Mouse (Mus musculus) E14TG2a.4 (cell line): Measurements from ENCODE around the gene Ttc3.

Source experiments
- H3K27me3 ChIP-seq: 2 replicates; pipeline ENCODE4 v1.6.1; 2014; ENCODE audit warnings: low read length, control low read depth; ENCODE audit not compliant: insufficient read depth
- H3K36me3 ChIP-seq: 2 replicates; pipeline ENCODE4 v1.6.1; 2014; ENCODE audit warnings: low read length, control low read depth; ENCODE audit not compliant: insufficient read depth
- H3K4me1 ChIP-seq: replicated peaks from 2 replicates; pipeline ENCODE4 v1.6.1; 2014; ENCODE audit warnings: low read depth, low read length, control low read depth
- H3K4me3 ChIP-seq: replicated peaks from 2 replicates; pipeline ENCODE4 v1.5.1; 2014; ENCODE audit warnings: mild to moderate bottlenecking, low read length
- H3K9me3 ChIP-seq: 2 replicates; pipeline ENCODE4 v1.6.1; 2014; ENCODE audit warnings: low read length, control low read depth
- CTCF ChIP-seq: conservative IDR thresholded peaks from 2 replicates; pipeline ENCODE4 v1.5.1; 2014; ENCODE audit warnings: low read length
- NANOG ChIP-seq: IDR thresholded peaks from 2 replicates; pipeline ENCODE4 v1.6.1; 2014; ENCODE audit warnings: borderline replicate concordance, low read length, mixed read lengths
- POU5F1 ChIP-seq: IDR thresholded peaks from 2 replicates; pipeline ENCODE4 v1.6.1; 2014; ENCODE audit warnings: low read length, borderline replicate concordance

Ttc3 gene

GRCm38 (mm10) chr16:94354450-94354849 is 16.0 kb upstream of the Ttc3 start:
- Histone ChIP-seq H3K9me3 (no peaks in the 10 kb centered on the region), H3K36me3 (no peaks in the 10 kb centered on the region), H3K4me3 (no peak overlapping the region), H3K4me1 (peaks cover 6% of the 10 kb centered on the region), H3K27me3 (no peaks in the 10 kb centered on the region)
- TF ChIP-seq POU5F1, result no peak
- TF ChIP-seq NANOG, result no peak
- TF ChIP-seq CTCF, result no peak

DNA sequence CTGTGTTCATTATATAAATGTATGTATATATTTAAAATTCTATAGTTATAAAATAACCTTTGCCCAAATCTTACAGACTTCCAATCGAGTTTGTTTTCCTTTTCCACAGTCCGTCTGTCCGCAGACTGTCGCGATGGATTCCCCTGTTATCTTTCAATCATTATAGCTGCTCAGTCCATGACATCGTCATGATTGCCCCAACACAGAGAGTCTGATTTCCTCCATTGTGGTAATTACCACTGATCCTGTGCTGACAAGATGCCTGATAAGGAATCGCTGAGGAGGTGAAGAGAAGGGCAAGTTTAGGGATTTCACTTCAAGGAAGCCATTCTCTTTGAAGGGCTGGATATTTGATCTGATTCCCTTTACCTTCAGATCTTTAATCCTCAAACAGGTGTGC is 14.4 kb upstream of the Ttc3 start:
- TF ChIP-seq NANOG, result no peak
- TF ChIP-seq CTCF, result no peak
- no peak for TF ChIP-seq POU5F1
- H3K9me3 ChIP-seq, result no peaks in the 10 kb centered on the region

GRCm38 (mm10) chr16:94356776-94357494 is 13.5 kb upstream of the Ttc3 start:
- no peaks in the 10 kb centered on the region for H3K27me3 ChIP-seq
- H3K36me3 ChIP-seq, result no peaks in the 10 kb centered on the region
- peaks cover 6% of the 10 kb centered on the region for H3K4me1 ChIP-seq
- TF ChIP-seq NANOG, result no peak
- no peak for TF ChIP-seq POU5F1
- TF ChIP-seq CTCF, result no peak
- no peak overlapping the region for H3K4me3 ChIP-seq
- no peaks in the 10 kb centered on the region for H3K9me3 ChIP-seq

More for the DNA sequence above, 14.4 kb upstream of the Ttc3 start:
- Histone ChIP-seq H3K4me3 (no peak overlapping the region), H3K36me3 (no peaks in the 10 kb centered on the region), H3K4me1 (peaks cover 6% of the 10 kb centered on the region), H3K27me3 (no peaks in the 10 kb centered on the region)

DNA sequence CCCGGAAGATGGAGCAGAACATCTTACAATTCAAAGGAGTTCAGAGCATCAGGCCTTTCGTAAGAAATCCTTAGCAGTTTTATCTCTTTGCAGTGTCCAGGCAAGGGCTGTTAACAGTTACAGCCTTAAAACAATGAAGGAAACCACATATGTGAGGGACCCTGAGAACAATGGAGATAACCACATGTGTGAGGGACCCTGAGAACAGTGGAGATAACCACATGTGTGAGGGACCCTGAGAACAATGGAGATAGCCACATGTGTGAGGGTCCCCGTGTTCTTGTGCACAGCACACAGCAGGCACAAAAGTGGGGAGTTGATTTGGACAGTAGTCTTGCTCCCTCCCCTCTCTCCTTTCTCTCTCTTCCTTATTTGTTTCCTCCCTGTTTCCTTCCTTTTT is 12.3 kb upstream of the Ttc3 start:
- H3K4me1 ChIP-seq, result peaks cover 6% of the 10 kb centered on the region
- no peaks in the 10 kb centered on the region for H3K36me3 ChIP-seq
- no peak for TF ChIP-seq POU5F1
- TF ChIP-seq CTCF, result no peak
- no peak for TF ChIP-seq NANOG
- H3K27me3 ChIP-seq, result no peaks in the 10 kb centered on the region
- no peaks in the 10 kb centered on the region for H3K9me3 ChIP-seq
- no peak overlapping the region for H3K4me3 ChIP-seq

DNA sequence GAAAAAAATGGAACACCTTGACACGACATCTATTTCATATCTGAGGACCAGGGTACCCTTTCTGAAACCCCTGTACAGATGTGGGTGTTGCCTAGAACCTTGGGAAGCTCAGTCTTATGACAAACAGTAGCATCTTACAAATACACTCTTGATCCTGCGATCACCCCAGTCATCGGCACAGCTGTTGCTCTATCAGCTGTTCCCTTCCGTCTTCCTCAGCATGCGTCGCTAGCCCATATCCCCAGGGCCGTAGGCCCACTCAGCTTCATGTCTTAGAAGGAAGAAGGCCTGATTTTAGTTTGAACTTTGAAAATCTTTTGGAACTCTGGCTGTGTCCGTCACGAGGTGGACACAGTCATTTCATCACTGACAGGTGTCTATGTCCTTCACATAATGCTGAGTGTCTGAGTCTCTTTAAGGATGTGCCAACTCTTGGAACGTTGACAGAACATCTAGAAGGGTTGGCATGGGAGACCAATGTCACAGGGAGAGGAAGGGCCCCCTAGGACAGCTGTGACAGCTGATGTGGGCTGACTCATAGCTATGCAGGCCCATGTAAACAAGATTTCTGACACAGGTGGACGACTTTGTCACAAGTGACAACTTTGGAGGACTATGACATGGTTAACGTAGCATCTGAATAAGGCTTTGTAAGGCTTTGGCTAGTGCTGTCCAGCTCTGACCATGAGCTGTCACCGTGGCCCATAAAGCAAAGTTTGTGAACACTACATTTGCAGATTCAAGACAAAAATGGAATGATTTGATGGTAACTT is 9.7 kb upstream of the Ttc3 start:
- Histone ChIP-seq H3K4me1 (no peaks in the 10 kb centered on the region), H3K9me3 (no peaks in the 10 kb centered on the region), H3K27me3 (no peaks in the 10 kb centered on the region), H3K36me3 (no peaks in the 10 kb centered on the region), H3K4me3 (no peak overlapping the region)
- no peak for TF ChIP-seq POU5F1
- TF ChIP-seq NANOG, result no peak
- TF ChIP-seq CTCF, result no peak

DNA sequence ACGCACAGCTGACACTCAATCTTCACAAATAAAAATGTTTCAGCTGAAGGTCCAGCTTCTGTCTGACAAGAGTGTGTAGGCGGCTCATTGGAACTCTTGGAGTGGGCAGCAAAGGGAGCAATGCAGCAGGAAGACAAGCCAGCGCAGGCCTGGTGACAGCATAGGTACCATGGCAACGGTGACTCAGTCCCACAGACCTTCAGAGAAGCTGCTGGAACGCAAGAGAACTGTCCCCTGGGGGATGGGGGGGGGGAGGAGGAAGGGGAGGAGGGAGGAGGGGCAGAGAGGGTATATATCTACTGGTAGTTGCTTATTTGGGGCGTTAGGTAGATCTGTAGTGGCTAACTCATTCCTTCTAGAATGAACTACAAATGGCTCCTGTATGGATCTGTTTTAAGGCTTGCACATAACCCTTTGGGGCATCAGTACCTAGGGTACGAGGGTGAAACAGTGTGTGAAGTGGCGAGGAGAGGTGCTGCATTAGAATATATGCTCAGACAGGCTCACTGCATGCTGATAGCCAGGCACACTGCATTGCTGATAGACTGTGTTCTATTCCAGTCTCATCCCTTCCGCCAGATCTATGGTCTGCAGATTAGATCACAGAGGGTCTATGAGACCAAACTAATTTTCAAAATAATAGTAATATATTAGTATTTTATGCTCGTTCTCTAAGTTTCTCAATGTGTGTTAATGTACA is 8.1 kb upstream of the Ttc3 start:
- Histone ChIP-seq H3K36me3 (no peaks in the 10 kb centered on the region), H3K27me3 (no peaks in the 10 kb centered on the region), H3K9me3 (no peaks in the 10 kb centered on the region), H3K4me3 (no peak overlapping the region), H3K4me1 (no peaks in the 10 kb centered on the region)
- TF ChIP-seq CTCF (no peak), POU5F1 (no peak)

DNA sequence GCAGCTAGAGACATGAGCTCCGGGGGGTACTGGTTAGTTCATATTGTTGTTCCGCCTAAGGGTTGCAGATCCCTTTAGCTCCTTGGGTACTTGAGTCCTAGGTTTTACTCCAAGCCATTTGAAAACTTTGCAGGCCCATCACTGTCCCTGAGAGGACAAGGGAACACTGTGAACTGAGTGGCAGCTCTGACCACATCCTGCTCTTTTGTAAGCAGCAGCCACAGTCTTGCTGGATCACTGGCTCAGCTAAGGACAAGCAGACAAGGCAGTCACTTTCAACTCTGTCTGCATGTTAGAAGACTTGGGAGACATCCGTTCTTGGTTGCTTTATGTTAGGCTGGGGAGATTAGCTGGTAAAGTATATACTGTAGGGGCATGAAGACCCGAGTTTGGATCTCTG is 6.6 kb upstream of the Ttc3 start:
- no peaks in the 10 kb centered on the region for H3K4me1 ChIP-seq
- H3K4me3 ChIP-seq, result no peak overlapping the region
- H3K36me3 ChIP-seq, result no peaks in the 10 kb centered on the region
- TF ChIP-seq CTCF, result no peak
- TF ChIP-seq NANOG, result no peak
- no peak for TF ChIP-seq POU5F1
- no peaks in the 10 kb centered on the region for H3K27me3 ChIP-seq
- no peaks in the 10 kb centered on the region for H3K9me3 ChIP-seq

DNA sequence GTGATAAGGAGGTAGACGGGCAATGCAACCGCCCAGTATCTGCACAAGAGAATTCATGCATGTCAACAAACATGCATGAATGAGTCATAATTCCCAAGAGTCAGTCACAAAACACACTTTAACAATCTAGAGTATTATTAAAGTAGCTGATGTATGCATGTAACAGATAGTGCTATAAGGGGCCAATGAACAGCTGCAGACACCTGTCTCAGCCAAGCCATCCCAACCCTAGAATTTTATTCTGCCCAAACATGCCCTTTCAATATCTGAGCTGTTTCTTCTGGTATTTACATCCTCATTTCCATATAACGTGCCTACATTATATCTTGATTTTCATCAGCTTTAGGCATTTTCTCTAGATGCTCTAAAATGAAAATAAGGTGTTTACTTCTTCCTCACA is 5.0 kb upstream of the Ttc3 start:
- Histone ChIP-seq H3K9me3 (no peaks in the 10 kb centered on the region), H3K4me1 (peaks cover 6% of the 10 kb centered on the region), H3K36me3 (no peaks in the 10 kb centered on the region), H3K4me3 (no peak overlapping the region), H3K27me3 (no peaks in the 10 kb centered on the region)
- TF ChIP-seq POU5F1 (no peak), NANOG (no peak), CTCF (no peak)
